Mouse (Mus musculus): ENCODE data around the gene Inava.

Inava gene

GRCm38 (mm10) chr1:136231596-136231995 is 2.5 kb downstream of the Inava start:
- DNase-seq (ENCODE audit: low spot score in 2 of 2) = no peak

- no peak for DNase-seq (ENCODE audit: low spot score in 2 of 2)
These were observed 3.9 kb downstream of the Inava start for GRCm38 (mm10) chr1:136230201-136230600.

GRCm38 (mm10) chr1:136229040-136229373 is 5.1 kb downstream of the Inava start:
- no peak for DNase-seq (ENCODE audit: low spot score in 2 of 2)

GRCm38 (mm10) chr1:136228328-136229039 is 5.6 kb downstream of the Inava start:
- DNase-seq (ENCODE audit: low spot score in 2 of 2) = no peak

DNA sequence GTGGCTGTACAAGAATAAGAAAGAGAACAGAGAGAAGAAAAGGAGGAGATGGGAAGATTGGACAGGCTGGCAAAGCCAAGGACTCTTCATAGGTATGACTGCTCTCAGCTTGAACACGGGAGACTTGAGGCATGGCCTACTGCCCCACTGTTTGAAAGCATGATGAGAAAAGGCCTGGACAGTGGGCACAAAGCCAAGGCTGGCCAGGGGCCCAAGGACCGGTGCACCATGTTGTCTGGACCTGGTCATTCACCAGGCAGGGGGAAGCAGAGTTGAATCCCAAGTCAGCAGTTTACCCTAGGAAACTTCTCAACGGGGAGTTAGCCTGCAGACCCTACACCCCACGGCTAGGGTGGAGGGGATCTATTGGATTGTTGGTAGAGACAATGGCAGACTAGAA is 6.2 kb downstream of the Inava start:
- DNase-seq (ENCODE audit: low spot score in 2 of 2) = no peak

DNA sequence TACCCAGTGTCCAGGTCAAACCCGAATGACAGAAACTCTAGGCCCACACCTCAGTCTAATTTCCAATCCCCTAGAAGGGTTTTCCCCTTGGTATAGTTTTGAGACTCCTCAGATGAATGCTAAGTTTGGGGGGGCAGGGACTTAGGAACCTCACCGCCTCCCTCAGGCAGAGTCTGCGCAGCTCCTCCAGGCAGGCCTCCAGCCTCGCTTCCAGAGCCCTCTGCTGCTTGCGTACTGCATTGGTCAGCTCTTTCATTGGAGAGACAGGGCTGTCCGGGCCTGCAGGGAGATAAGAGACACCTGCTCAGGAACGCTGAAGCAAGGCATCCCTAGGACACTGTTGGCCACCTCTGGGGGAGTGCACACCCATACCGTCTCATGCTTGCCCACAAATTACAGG is 7.4 kb downstream of the Inava start:
- DNase-seq (ENCODE audit: low spot score in 2 of 2) = no peak

DNA sequence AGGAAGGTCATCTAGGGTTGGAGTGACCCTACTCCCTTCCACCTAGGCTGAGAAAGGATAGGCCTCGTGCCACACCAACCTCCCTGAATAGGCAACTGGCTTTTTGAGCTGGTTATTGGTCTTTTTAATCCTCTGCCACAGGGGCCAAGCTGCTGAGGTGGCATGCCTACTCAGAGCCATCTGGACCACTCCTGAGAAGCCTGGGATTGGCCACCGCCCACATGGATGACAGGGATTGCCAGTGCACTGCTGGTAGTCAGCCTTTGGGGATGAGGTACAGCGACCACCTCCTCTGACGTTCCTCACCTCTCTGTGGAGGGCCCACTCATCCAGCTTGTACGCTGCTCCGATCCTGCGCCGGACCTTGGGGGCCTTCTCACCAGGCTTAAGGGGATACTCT is 8.2 kb downstream of the Inava start:
- DNase-seq (ENCODE audit: low spot score in 2 of 2) = no peak

- no peak for DNase-seq (ENCODE audit: low spot score in 2 of 2)
These were observed 10.2 kb downstream of the Inava start for GRCm38 (mm10) chr1:136223758-136224342.

DNA sequence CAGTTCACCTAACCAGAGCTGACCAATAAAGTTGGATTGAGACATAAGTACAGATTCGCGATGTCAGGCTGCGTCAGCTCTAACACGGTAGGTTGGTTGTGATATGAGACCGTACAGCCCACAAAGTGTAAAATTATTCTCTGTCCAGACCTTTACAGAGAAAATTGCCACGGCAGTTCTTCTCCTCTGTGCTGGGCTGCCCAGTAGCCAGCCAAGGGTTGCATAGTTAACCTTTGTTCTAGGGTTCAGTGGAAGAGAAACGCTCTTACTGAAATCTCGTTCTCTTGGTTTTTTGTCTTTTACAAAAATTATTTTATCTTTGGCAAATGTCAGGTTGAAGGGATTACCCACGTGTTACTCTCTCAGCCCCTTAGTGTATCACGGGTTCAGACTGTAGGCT is 11.7 kb downstream of the Inava start:
- DNase-seq (ENCODE audit: low spot score in 2 of 2) = no peak

DNA sequence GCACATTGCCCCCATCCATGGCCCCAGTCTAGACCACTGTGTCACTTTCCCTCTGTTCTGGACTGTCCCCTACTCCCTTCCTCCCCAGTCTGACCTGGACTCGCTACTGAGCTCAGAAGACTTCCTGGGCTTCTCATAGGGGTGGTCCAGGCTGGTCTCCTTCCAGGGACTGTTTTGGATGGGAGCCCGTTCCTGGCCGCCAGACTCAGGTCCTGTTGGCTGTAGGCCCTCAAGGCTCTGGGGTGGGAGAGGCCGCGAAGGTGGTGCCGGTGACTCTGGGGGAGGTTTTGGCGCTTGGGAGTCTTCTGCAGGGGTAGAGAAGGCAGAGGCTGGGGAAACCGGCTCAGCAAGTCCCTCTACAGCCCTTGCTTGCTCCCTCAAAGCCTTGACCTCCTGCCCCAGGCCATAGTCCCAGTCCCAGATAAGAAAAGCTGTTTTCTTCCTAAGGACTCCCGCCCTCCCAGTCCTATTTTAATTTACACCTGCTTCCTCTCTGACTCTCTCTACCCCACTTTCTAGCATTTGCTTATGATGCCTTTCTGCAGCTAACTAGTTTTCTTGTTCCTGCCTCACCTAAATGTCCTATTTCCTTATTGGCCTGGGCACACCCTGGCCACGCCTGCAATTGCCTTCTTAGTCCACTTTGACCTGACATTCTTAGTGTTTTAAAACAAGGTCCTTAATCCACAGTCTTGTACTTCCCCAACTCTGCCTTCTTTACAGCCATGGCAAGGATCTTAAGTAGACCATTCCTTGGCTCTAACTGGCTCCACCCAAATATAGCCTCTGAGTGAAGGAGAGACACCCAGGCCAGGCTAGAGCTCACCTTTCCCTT is 13.8 kb downstream of the Inava start:
- no peak for DNase-seq (ENCODE audit: low spot score in 2 of 2)

GRCm38 (mm10) chr1:136214304-136214703 is 19.8 kb downstream of the Inava start:
- DNase-seq (ENCODE audit: low spot score in 2 of 2) = no peak

- DNase-seq (ENCODE audit: low spot score in 2 of 2) = peak; percentile 7 to 11
These were observed 21.3 kb downstream of the Inava start, which contains the start of gene Mroh3 for GRCm38 (mm10) chr1:136212803-136213202. Mroh3 (minus strand) TSS chr1:136212828.

DNA sequence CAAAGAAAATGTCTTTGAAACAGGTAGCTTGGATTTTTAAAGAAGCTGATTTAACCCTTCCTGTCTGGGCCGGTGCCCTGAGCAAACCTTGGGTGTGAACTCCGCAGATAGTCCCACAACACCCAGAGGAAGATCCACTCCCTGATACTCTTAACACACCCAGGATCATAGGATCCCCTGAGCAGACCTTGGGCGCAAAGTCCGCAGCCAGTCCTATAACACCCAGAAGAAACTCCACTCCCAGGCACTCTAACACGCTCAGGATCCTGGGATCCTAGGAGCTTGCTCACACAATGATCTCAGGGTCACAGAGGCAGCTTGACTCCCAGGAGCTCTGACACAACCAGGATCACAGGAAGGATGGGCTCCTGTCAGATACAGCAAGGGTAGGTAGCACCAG is 44.0 kb downstream of the Inava start:
- no peak for DNase-seq (ENCODE audit: low spot score in 2 of 2)

- no peak for DNase-seq (ENCODE audit: low spot score in 2 of 2)
These were observed 54.5 kb downstream of the Inava start for GRCm38 (mm10) chr1:136179511-136180001.

DNA sequence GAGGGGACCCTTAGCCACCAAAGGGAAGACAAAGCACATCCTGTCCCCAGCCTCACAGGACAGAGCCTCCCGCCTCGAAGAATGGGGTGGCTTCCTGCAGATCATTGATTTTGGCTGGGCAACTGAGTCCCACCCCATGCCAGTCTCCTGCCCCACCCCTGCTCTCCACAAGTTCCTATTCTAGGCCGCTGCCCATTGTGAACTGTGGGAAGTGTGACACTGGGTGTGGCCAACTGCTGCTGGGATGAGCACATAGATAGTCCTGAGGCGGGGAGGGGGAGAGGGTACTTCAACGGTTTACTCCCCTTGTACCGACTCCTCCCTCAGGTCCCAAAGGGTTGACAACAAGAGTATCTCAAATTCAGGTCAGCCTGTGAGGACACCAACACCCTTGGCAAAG is 55.3 kb downstream of the Inava start:
- DNase-seq (ENCODE audit: low spot score in 2 of 2) = peak in 1 of 2 experiments; percentile 28

DNA sequence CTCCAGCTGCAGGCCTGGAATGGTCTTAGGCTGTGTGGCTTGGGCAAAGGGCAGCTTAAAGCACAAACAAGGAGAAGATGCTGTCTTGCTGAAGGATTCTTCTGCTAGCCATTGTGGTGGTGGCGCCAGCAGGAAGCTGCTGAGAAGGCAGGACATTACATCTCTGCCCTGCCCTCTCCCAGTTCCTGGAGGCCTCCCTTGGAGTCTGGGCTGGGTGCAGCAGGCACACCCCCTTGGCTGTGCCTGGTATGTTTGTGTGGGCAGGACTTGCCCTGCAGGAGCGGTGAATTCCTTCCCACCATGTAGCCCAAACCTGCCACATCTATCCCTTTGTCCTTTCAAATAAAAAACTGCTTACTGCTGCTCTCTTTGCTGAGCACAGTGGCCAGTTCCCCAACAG is 57.0 kb downstream of the Inava start:
- no peak for DNase-seq (ENCODE audit: low spot score in 2 of 2)

GRCm38 (mm10) chr1:136175183-136175582 is 58.9 kb downstream of the Inava start:
- peak; percentile 46 to 58 for DNase-seq (ENCODE audit: low spot score in 2 of 2)

GRCm38 (mm10) chr1:136174101-136174606 is 59.9 kb downstream of the Inava start:
- DNase-seq (ENCODE audit: low spot score in 2 of 2) = peak; percentile 44 to 58

DNA sequence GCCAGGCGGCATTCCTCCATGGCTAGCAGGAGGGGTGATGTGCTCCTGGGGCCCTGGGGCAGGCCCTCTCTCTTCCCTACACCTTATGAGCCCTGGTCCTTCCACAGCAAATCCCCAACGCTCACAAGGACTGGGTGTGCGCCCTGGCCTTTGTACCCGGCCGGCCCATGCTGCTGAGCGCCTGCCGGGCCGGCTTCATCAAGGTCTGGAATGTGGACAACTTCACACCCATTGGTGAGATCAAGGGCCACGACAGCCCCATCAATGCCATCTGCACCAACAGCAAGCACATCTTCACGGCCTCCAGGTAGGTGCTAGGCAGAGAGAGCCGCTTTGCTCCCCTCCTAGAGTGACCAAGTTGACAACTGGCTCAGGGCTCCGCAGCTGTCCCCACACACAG is 61.4 kb downstream of the Inava start:
- no peak for DNase-seq (ENCODE audit: low spot score in 2 of 2)

- peak; percentile 56 to 58 for DNase-seq (ENCODE audit: low spot score in 2 of 2)
These were observed 64.0 kb downstream of the Inava start for GRCm38 (mm10) chr1:136170109-136170508.

GRCm38 (mm10) chr1:136167657-136168056 is 66.4 kb downstream of the Inava start:
- DNase-seq (ENCODE audit: low spot score in 2 of 2) = no peak

DNA sequence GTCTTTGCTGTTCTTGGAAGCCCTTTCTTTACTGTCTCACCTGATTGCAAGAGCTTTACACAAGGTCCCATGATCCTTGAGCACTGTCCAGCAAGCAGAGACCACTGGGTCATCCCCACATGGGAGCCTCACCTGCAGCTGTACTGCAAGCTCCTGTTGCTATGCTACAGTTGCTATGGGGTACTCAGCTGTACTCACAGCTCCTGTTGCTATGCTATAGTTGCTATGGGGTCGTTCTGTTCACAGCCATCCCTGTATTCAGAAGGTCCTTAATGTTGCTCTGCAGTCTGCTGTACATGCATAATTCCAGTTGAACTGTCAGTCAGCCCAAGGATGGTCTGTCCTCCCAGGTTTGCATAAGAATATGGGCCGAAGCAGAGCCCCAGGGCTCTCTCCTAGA is 68.6 kb downstream of the Inava start:
- DNase-seq (ENCODE audit: low spot score in 2 of 2) = no peak

All from spleen, postnatal 36 days (tissue).